Mouse (Mus musculus) CH12.LX (cell line): Measurements from ENCODE around the gene Pip4k2c.

Experiments
- CHD1 ChIP-seq: IDR thresholded peaks from 2 replicates; pipeline ENCODE4 v1.6.1; 2012; ENCODE audit warnings: low read depth, low read length, improper control_type of control experiment, inconsistent platforms
- CTCF ChIP-seq, 2 experiments: IDR thresholded peaks in 1 of 2; conservative IDR thresholded peaks in 1 of 2; 2 replicates each; pipeline ENCODE4 v1.5.1; 2011 to 2012; ENCODE audit warnings: low read depth in 2 of 2, low read length in 2 of 2, improper control_type of control experiment in 1 of 2, inconsistent platforms in 1 of 2, mild to moderate bottlenecking in 1 of 2, moderate library complexity in 1 of 2
- E2F4 ChIP-seq: IDR thresholded peaks from 2 replicates; pipeline ENCODE4 v1.6.1; 2011; ENCODE audit warnings: low read depth, low read length, improper control_type of control experiment; ENCODE audit not compliant: insufficient replicate concordance
- HCFC1 ChIP-seq: IDR thresholded peaks from 2 replicates; pipeline ENCODE4 v1.6.1; 2012; ENCODE audit warnings: low read depth, mild to moderate bottlenecking, inconsistent platforms, low read length, improper control_type of control experiment
- KAT2A ChIP-seq: IDR thresholded peaks from 2 replicates; pipeline ENCODE4 v1.6.1; 2012; ENCODE audit warnings: low read length, improper control_type of control experiment, inconsistent platforms; ENCODE audit not compliant: insufficient replicate concordance
- MAFK ChIP-seq: IDR thresholded peaks from 2 replicates; pipeline ENCODE4 v1.6.1; 2011; ENCODE audit warnings: low read length, improper control_type of control experiment; ENCODE audit not compliant: insufficient replicate concordance
- MAX ChIP-seq: IDR thresholded peaks from 2 replicates; pipeline ENCODE4 v1.6.1; 2011; ENCODE audit warnings: low read length, improper control_type of control experiment
- NELFE ChIP-seq: IDR thresholded peaks from 2 replicates; pipeline ENCODE4 v1.6.1; 2011; ENCODE audit warnings: low read depth, low read length, improper control_type of control experiment
- POLR2A ChIP-seq: IDR thresholded peaks from 2 replicates; pipeline ENCODE4 v1.6.1; 2011; ENCODE audit warnings: low read depth, mild to moderate bottlenecking, improper control_type of control experiment, low read length
- POLR2AphosphoS2 ChIP-seq: IDR thresholded peaks from 2 replicates; pipeline ENCODE4 v1.6.1; 2011; ENCODE audit warnings: low read depth, low read length, improper control_type of control experiment
- RCOR1 ChIP-seq: conservative IDR thresholded peaks from 2 replicates; pipeline ENCODE4 v1.6.1; 2012; ENCODE audit warnings: low read depth, mild to moderate bottlenecking, inconsistent platforms, low read length, improper control_type of control experiment
- TBP ChIP-seq: conservative IDR thresholded peaks from 2 replicates; pipeline ENCODE4 v1.6.1; 2011; ENCODE audit warnings: low read depth, low read length, improper control_type of control experiment
- USF1 ChIP-seq: IDR thresholded peaks from 2 replicates; pipeline ENCODE4 v1.6.1; 2014; ENCODE audit warnings: low read depth, mild to moderate bottlenecking, inconsistent platforms, low read length, improper control_type of control experiment

GRCm38 (mm10) chr10:127176228-127176627 lies 35.2 kb downstream of the Pip4k2c start:
- TF ChIP-seq POLR2A = no peak
- no peak for TF ChIP-seq RCOR1
- no peak for TF ChIP-seq USF1
- no peak for TF ChIP-seq HCFC1
- peak in 1 of 2 experiments; percentile 51; a peak in 2 of 4 replicates for TF ChIP-seq CTCF (conservative IDR thresholded peaks at IDR 0.05 in 1 of 2, IDR thresholded peaks at IDR 0.05 in 1 of 2; ENCODE audit: low read depth in 2 of 2, low read length in 2 of 2)
- TF ChIP-seq MAFK = no peak
- TF ChIP-seq POLR2AphosphoS2 = no peak
- TF ChIP-seq KAT2A = no peak
- TF ChIP-seq E2F4 = no peak
- no peak for TF ChIP-seq TBP
- no peak for TF ChIP-seq MAX
- TF ChIP-seq CHD1 = no peak
- TF ChIP-seq NELFE = no peak
